Mouse (Mus musculus) frontal cortex, postnatal 25 days (tissue): ENCODE data around the gene Lpcat4.
A peak's percentile ranks its signal among the peaks of the same experiment; 100 is the strongest.

Experiments
- DNase-seq, 2 experiments: peaks; one replicate each; pipeline ENCODE4 v3.0.0; 2022; ENCODE audit warnings: low spot score in 2 of 2

Lpcat4 gene

DNA sequence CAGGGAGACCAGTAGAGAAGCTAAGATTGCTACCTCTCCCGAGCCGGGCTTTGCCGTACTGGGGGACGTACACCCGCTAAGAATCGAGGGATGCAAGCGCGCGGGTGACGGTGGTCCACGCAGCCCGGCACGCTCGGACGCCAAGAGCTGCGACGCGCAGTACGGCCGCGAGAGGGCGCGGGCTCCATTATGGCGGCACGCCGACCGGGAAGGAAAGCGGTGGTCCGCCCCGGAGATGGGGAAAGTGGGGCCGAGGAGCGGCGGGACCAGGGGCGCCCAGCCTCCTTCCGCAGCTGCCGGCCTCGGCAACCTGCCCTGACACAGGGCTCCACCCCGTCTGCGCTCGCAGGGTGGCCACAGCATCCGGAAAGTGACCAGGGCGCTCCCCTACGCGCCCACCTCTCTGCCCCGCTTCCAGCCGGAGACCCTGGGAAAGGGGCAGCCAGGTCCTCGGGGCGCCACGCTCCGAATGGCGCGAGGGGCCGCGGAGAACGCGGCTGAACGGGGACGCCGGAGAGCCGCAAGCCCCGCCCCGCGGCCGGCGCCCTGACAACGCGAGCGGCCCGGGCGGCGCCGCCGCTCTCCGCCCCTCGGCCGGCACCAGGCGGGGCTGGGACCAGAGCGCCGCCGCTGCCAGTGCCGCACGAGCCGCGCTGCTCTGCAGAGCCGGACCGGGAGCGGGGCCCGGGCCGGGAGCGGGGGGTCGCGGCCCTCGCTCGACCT is at the start of gene Lpcat4:
Gene Lpcat4 (plus strand): TSS at position 257 of the 723 bp plus-strand sequence.
- DNase-seq: peak; percentile 85 to 91

DNA sequence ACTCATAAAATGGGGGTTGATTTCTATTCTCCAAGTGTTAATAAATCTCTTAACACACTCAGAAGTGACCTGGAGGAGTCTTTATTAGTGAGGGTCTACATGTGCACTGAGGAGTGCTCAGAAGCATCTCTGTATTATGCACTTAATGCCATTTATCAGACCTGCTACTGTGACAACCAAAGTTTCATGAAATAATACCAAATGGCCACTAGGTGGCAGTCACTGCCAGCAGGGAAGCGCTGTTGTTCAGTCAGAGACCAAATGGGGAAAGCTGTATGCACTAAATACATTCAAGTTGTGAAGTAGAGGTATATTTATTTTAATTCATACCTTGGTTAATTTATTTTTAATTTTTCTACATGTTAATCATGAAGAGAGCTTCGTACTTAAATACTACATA is 42.4 kb upstream of the Lpcat4 start:
- DNase-seq: peak in 1 of 2 experiments; percentile 11

DNA sequence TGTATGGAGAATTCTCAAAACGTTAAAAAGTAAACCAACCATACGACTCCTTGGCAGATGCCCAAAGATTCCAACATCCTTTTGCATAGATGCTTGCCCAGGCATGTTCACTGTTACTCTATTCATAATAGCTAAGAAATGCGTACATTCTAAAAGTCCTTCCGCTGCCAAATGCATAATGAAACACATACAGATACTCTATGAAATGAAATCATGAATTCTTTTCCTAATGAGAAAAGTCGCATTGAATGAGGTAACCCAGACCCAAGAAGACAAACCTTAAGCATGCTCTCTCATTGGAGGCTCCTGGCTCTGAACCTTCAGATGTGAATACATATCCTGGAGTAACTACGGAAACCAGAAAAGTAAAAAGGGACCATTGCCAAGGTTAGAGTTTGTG is 36.2 kb upstream of the Lpcat4 start:
- DNase-seq: no peak

DNA sequence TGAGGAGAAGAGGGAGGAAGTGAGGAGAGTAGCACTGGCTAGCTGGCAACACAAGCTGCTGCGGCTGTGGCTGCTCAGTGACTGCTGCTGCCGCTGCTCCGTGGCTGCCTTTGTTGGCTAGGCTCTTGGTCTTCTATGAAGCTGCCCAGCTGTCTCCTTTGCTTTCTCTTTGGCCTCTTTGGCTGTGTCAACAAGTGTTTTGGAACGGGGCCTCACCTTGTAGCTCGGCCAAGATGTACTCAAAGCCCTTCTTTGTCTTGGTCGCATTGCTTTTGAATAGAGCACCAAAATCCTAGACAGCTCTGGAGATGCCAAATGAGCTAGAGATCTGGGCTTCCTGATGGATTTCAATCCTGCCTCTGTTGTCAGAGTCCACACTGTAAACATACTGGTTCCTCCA is 29.1 kb upstream of the Lpcat4 start:
- peak; percentile 18 to 32 for DNase-seq

DNA sequence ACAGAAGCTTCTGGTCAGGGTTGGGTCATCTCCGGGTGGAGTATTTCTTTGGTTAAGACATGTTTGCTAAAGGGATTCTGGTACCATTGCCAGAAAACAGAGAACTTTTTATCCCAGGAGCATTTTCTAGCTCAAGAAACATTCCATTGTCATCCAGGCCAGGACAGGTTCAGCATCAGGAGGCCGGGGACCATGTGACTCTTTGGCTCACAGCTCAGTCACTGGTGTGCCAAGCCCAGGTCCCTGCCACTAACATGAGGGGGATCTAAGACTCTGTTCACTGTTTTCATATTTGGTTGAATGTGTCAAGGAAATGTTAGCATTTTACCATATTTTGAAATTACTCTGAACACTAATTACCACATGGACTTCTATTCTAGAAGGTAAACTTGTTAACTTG is 28.6 kb upstream of the Lpcat4 start:
- no peak for DNase-seq

DNA sequence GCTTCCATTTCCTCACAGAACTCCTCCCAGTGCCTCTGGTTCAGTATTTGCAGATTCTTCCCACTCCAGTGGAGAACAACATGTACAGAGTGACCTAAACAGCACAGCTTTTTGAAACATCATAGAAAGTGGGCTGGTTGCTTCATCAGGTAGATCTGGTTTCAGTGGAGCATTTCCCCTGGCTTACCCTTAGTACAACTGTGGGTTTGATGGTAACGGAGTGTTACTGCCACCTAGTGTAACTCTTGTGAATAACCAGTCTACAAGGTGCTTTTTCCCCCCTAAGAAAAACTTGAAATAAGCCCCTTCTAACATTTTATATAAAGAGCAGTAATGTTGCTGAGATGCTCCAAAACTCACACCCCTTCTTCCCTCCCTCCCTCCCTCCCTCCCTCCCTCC is 23.3 kb upstream of the Lpcat4 start:
- no peak for DNase-seq

DNA sequence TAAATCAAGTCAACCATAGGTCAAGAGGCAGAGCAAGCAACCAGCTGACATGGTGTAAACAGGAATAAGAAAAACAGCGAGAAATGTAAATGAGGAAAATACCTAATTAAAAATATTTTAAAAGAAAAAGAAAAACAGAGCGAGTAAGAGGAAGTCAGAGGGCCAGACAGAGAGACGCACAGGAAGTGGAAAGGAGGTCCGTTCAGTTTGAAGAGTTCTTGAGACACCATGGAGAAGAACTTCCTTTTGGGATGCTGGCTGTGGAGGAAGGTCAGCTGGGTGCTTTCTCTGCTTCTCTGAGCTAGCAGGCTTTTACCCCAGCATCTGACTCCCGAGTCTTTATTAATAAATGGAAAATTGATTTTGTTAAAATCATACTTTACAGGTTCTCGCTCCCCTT is 21.7 kb upstream of the Lpcat4 start:
- no peak for DNase-seq

DNA sequence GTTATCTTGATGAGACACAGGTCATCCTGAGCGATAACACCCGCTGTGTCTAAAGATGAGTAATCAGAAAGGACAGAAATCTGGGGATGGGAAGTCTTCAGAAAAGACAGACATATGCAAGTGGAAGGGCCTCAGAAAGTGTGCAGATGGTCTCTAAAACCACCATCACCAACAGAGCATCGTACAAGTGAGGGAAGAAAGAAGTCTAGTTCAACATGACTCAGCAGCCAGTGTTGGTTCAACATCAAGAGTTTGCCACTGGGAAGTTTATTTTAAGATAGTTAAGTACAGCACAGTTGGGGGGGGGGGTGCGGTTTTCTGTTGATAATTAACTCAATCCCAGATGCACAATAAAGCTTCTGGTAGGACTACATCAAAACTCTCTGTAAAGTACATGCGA is 18.4 kb upstream of the Lpcat4 start:
- DNase-seq: no peak

DNA sequence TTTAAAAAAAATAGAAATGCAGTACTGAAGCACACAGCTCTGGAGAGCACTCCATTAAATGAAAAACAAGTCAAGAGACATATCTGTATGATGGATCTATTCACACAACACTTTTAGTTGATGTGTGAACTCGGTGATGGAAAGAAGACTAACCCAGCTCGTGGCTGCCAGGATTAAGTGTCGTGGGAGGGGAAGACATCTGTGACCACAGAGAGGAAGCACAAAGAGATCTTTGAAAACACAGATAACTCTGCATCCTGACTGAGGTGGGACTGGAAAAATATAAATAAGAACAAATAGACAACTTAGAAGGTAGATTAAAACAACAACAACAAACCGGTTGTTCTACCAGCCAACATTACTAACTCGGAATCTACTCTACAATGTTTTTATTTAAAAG is 16.7 kb upstream of the Lpcat4 start:
- DNase-seq: no peak

DNA sequence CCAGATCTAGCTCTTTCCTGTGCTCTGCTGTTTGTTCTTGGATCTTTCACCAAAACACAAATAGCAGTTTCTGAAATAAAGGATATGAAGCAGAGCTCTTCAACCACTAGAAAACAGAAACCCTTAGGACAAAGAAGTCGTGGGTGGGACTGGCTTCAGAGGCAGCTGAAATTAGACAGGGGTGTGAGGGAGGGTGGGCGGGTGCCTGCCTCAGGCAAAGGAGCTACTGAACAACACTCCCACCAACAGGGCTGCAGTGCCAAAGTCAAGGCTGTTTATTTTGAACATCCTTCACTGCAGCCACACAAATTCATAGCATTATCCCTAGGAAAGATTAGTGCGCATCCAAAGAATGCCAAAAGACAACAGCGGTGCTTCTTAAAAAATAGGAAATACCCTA is 14.9 kb upstream of the Lpcat4 start:
- DNase-seq: no peak

DNA sequence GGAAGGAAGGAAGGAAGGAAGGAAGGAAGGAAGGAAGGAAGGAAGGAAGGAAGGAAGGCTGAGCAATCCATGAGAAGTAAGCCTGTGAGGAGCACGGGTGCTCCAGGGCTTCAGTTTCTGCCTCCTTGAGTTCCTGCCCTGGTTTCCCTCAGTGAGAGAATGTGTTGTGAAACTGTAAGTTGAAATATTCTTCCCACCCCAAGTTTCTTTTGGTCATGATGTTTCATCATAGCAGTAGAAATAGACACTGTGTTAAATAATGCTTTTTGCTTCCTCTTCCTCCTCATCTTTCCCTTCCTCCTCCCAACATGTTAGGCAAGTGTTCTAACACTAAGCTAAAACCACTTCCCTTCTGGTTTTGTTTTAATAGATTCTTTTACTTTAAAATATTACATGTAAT is 6.6 kb upstream of the Lpcat4 start:
- no peak for DNase-seq

DNA sequence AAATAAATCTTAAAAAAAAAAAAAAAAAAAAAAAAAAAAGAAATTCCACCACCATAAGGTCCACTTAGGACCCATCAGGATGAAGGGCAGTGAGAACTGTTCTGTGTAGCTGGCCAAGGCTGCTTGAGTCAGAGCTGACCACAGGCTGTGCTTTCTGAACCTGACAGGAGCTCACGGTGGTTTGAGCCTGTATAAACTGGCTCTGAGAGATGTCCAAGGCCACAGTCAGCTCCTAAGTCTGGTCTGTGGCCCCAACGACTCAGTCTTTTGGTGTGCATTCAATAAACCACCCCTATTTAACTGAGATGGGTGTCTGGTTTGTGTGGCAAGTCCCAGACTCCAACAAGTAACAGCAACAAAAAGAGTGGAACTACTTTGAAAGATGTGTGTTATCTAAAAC is 2.6 kb upstream of the Lpcat4 start:
- DNase-seq: no peak

DNA sequence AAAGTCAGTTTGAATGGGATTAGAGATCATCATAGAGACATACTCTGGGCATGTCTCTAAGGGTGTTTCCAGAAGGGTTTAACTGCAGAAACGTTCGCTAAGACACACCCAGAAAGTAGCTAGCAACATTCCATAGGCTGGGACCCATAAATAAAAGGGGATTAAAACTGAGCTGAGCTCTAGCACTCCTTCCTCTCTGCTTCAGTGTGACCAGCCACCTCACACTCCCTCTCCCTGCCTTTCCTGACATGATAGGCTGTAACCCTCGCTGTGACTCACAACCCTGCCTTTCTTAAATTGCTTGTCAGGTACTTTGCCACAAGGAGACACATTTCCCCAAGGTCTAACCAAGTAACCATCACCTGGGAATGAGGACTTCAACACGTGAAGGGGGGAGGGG is 1.3 kb upstream of the Lpcat4 start:
- DNase-seq: no peak

DNA sequence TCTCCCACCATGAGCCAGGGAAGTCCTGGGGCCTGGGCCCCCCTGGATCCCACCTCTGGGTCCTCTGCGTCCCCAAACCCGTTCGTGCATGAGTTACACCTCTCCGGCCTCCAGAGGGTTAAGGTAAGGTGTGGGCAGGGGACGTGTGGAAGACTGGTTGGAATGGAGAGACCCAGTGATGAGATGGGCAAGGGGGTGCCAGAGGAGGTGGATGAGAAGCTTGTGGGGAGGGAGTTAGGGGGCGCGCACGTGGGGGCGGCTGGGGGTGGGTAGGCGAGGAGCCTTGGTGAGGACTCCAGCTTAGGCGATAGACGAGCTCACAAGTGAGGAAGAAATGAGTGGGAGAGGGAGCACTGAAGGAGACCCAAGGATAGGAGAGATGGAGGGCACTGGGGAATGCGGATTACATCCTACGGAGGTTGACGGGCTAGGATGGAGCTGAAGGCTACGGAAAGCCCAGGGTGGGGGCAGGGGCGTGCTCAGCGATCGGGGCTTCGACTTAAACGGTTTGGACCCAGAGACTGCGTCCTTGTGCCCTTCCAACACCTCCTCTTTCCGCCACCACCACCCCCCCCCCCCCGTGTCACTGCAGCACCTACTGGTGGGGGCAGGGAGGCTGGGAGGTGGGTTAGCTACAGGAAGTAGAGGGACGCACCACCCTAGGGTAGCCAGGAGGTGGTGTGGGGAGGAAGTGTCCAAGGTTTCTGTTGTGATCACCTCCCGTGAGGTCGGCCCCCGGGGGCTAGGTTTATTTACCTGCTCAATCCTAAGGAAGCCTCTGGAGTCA is 860 bp downstream of the Lpcat4 start:
- no peak for DNase-seq

DNA sequence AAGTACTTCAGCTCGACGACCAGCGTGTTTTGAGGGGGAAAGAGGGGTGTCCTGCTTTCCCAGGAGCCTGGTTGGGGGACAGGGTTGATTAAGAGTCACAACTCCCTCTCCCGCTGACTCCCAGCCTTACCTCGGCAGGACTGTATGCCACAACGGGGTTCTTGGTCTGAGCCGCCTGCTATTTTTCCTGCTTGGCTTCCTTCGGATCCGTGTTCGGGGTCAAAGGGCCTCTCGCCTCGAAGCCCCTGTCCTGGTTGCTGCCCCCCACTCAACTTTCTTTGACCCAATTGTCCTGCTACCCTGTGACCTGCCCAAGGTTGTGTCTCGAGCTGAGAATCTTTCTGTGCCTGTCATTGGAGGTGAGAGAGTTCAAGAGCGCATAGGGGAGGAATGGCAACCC is 2.5 kb downstream of the Lpcat4 start:
- no peak for DNase-seq

DNA sequence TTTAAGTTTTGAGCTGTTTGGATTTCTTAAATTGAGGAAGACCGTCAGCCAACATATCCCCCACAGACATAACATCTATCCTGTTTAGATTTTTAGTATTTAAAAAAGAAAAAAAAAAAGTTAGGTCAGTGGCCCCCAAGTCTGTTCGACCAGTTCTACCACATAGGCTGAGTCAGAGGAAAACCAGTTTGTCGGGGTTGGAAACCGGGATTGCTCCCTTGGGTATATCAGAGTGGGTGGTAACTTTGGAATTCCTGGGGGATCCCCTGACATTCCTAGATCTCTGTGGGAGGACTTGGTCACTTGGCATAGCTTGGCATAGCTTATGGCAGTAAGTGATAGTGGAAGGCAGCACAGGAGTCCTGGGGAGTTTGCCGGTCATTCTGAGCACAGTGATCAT is 6.0 kb downstream of the Lpcat4 start:
- no peak for DNase-seq

DNA sequence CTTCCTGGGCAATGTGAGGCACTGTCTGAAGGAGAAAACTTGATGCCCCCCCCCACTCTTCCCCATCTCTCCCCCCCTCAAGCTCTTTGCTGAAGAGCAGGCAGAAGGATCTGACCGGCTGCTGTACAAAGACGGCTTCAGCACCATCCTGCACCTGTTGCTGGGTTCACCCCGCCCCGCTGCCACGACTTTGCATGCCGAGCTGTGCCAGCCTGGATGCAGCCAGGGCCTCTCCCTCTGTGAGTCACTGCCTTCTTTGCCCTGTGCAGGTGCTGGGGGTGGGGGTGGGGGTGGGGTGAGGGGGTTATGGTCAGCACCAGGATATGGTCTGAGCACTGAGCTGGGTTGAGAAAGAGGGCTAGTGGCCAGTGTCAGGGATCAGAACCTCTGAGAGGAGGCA is 6.9 kb downstream of the Lpcat4 start:
- no peak for DNase-seq

DNA sequence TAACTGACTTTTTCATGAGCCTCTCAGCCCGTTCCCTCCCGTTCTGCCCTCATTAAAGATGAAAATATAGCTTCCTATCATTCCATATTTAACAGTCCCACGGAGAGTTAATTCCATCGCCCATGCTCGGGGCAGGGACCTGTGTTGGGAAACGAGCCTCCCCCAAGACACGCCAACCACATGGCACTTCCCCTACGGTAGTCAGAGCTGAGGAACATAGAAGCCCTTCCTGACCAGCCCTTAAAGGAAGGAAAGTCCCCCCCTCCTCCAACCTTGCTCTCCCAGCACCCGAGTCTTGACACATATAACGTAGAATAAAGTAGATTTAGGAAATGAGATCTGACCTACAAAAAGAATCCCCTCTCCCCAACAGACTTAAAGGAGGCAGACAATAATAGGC is 8.1 kb downstream of the Lpcat4 start:
- DNase-seq: no peak

DNA sequence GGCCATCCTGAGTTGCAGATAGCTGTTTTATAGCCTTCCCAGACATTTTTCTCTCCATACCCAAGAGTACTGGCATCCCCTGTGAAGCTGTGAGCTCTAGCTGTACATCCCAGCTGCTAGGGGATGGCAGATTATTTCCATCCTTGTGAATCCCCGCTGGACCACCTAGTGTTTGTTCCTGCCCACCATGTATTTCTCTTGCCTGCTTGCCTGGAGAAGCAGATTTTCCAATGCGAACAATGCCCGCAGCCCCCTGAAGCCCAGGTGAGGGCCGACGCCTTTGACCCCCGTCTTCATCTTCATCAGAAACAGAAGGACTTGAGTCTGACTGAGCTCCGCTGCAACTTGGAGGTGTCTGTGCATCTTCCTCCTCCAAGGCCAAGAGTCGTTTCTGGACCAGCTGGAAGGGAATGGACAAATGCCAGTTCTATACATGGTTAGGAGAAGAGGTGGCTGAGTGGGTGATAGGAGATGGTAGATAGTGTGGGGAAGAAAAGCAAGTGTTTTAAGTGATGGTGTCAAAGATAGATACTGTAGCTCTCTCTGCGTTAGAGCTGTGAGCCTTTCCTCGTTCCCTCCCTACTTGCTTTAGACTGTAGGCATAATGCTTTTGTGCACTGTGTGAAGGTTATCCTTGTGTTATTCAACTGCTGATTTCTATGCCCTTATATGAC is 10.6 kb downstream of the Lpcat4 start:
- no peak for DNase-seq

DNA sequence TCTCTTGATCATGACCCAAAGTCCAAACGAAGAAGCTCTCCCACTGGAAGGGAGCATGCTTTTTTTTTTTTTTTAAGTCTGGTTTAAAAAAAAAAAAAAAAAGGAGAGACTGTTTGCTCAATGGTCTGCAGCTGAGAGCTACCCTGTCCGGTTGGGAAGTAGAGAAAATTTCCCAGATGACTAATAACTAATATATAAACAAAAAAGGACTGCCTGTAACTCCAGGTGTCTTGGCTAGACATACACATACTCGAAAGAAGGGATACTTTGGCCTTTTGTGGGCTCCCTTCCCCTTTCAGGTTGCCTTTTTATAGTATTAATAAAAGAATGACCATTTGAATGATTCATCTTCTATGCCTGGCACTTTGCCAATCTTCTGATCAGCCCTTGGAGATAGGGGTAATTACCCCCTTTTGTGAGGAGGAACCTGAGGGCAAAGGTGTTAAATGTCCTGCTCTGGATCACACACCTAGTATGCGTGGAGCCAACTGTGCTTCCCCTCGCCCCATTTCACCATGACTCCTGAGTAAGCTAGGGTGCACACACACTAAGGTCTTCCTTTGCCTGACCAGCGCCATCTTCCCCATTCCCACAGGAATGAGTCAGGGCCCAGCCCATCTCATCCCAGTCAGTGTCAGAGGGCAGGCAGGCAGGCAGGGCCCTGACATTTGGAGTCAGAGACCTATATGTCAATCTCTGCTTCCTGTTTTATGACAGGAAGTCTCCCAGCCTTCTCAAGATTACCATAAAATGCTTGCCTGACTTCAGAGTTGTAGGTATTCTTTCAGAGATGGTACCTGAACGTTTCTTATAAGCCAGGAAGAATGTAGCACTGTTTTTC is 15.6 kb downstream of the Lpcat4 start:
- no peak for DNase-seq

DNA sequence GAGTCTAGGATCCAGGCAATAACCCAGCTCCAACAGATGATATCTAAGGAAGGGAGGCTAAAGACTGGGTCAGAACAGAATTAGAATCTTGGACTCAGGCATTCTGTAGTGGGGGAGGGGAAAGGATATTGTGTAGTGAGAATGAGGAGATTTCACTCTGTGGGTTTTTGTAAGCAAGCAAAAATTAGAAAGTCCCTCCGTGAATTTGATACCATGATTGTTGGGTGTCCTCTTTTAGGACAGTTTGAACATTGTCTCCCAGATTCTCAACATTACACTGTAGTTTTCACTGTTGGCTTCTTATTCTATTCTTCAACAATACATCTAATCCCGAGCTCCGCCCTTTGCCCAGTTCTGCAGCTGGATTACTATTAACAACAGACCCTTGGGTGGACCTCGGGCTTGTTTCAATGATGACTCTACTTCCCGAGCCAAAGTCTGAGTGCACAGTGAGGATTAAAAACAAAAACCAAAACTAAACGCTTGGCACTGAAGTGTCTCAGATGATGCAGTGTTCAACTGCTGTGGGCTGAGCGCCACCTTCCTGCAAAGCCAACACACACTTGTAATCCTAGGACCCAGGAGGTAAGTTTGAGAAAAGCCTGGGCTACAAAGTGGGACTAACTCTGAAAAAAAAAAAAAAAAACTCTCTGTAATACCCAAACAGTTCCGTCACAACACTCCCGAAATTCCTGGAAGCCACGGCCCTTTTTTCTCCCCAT is 20.1 kb downstream of the Lpcat4 start, which contains the start of gene Nutm1:
Gene Nutm1 (minus strand): TSS at position 51 of the 722 bp plus-strand sequence.
- no peak for DNase-seq
